Mouse (Mus musculus) cerebellum, adult 18-20 months (tissue): ENCODE measurements around the gene Olfr287.

Source experiments
- DNase-seq, 2 experiments: peaks; one replicate each; pipeline ENCODE4 v3.0.0; 2021

The Olfr287 gene

DNA sequence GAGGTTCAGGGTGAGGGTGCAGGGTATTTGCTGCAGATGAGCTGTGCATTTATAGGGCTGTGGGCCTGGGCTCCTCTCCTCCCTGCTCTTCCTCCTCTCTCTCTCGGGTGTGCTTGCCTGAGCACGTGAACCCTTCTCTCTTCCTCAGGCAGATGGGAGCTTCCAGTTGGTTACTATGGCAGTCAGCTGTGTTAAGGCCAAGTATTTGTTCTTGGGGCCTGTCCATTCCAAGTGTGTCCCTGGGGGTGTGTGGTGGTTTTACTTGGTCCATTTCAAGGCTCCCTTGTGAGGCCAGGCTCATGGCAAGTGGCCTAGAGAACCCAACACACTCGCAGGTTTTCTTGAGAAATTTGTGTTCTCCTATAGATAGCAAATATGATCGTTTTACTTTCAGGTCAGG, at the start of gene Olfr287, which contains the start of gene Gm44579:
Gene Olfr287 (minus strand): TSS at position 180 of the 400 bp plus-strand sequence.
Gene Gm44579 (minus strand): TSS at position 101 of the 400 bp plus-strand sequence.
- peak in 1 of 2 experiments; percentile 2 for DNase-seq

DNA sequence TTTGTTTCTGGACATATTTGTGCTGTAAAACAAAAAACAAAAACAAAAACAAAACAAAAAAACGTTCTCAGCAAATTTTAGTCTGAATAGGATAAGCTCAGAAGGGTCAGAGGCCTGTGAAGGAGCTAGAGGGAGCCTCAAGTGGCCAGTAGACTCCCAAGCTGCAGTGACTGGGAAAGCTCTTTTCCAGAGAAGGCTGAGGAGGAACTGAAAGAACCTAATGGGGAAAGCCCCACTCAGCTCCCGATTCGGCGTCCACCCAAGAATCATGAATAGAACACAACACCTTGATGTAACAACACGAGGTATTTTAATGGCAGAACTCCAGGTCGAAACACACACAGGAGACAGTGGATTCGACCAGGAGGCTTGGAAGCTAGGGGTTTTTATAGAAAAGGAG, 36.9 kb upstream of the Olfr287 start:
- DNase-seq, result no peak

DNA sequence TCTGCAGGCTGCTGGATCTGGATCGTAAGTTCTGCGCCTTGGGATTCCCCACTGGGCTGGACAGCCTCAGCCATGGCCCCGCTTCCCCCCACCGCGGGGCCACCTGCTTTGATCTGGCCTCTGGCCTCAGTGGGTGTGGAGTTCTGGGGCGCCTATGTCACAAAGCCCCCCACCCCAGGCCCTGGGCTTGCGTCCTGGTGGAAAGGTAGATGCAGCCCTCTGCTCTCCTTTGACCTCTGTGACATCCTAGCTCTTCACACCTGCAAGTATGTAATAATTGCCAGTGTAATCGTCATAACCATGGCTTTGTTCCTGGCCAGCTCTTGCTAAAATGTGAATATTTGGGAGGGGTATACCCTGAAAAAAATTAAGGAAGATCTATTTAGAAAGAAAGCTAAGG, 36.3 kb upstream of the Olfr287 start, which contains the start of gene H1fnt:
Gene H1fnt (minus strand): TSS at position 101 of the 400 bp plus-strand sequence.
- no peak for DNase-seq

DNA sequence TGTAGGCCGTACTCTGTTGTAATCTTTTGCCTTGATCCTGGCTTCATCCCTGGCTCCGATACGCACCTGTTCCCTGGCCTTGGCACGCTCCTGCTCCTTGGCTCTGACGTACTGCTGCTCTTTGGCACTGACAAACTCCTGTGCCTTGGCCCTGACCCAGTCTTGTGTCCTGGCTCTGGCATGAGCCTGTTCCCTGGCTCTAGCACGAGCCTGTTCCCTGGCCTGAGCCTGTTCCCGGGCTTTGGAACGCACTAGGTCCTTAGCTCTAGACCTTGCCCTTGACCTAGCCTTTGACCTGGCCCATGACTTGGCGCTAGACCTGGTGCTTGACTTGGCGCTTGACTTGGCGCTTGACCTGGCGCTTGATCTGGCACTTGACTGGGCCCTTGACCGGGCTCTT, 35.4 kb upstream of the Olfr287 start:
- DNase-seq, result peak; percentile 36 to 40

DNA sequence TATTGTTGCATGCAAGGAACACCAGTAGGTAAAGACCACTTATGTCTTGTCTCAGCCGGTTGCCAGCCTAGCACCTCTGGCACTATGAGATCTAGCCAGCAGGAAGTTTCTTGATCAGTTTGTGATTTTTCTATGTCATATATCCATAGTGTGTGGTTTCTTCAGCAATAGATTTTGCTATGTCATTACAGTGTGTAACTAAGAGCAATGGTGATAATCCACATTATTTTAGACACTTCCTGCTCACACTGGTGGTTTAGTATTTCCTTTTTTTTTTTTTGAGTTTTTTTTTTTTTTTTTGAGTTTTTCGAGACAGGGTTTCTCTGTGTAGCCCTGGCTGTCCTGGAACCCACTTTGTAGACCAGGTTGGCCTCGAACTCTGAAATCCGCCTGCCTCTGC, 14.6 kb upstream of the Olfr287 start:
- no peak for DNase-seq

DNA sequence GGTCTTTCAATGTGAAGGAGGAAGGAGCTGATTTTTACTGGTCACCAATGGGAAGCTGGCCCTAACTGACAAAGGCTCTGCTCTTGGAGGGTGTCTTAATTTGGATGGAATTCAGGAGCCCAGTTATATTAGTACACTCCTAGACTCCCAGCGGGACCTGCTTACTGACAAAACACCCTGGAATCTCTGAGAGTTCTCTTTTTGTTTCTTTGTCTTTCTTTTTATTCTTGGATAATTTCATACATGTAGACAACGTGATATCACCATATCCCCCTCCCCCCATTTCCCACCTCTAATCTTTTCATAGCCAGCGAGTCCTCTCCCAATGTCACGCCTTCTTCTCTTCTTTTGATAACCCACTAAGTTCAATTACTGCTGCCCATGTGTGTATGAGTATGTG, 13.5 kb upstream of the Olfr287 start, which contains the start of gene Olfr286:
Gene Olfr286 (minus strand): TSS at position 101 of the 400 bp plus-strand sequence.
- DNase-seq, result no peak

DNA sequence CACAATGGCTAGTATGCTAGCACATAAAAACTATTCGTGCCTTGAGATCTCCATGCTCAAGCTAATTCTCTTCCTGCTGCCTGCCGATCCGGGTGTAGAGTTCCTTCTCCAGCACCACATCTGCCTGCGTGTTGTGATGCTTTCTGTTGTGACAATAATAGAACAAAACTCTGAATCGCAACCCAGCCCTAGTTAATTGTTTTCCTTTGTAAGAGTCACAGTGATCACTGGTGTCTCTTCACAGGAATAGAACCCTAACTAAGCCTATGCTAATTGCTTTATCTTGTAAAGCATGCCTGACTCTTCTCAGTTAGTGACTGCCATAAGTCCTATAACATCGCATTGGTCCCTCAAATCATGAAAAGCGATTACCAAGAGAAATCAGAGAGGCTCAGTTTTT, 5.2 kb upstream of the Olfr287 start:
- no peak for DNase-seq

DNA sequence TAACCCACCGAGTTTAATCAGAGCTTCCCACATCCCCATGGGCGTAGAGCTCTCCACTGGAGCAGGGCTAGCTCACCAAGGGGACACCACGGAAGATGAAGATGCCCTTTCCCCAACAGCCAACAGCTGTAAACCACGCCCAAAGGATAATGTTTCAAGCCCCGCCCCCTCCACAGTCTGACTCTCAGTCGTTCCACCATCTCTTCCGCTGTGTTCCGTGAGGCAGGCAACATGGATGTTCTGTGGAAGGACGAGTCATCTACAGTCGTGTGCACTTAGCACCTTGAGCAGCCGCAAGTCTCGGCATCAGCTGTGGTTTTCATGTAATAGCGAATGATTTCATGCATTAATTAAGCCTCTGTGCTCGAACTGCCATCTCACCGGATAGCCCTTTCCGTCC, 4.8 kb upstream of the Olfr287 start:
- no peak for DNase-seq

DNA sequence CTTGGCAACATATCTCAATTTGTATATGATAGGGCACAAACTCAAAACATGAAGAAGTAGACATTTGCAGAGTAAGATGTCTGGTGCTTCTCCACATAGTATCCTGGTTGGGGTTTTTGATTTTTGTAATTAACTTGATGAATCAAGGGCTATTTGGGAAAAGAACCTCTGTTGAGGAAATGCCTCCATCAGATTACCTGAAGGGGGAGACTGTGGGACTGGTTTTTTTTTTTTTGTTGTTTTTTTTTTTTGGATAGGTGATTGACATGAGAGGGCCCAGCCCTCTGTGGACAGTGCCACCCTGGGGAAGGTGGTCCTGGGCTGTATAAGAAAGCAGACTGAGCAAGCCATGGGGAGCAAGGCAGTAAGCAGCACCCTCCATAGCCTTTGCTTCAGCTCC, 1.5 kb upstream of the Olfr287 start:
- DNase-seq, result no peak

DNA sequence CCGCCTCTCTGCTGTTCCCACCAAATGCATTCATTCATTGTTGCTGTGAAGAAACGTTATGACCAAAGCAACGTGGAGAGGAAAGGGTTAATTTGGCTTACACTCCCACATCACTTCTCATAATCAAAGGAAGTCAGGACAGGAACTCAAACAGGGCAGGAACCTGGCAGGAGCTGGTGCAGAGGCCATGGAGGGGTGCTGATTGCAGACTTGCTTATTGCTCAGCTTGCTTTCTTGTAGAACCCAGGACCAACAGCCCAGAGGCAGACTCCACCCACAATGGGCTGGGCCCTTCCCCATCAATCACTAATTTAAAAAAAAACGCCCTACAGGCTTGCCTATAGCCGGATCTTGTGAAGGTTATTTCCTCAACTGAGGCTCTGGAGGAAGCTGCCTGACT, 6.7 kb downstream of the Olfr287 start:
- DNase-seq, result no peak

DNA sequence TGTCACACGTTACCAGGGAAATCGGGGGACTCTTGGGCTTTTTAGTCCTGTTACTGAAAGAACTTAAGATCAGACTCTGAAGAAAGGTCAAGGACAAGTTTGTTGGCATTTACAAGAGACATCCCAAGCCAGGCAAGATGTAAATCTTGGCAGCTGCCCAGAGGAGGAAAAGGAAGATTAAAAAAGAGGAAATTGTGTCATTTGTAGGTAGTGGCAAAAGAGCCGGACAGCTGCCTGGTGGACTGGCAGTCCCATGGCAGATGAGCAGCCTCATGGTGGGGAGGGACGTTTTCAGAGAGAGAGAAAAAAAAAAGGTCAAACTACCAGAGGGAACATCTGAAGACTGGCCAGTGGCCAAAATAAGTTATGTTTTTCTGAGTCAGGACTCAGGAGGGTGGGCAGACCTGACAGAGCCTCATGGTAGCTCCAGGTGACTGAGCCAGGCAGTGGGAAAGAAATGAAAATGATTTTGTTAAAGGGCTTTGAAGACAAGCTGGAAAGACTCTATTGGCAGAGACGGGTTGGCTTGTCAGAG, 7.5 kb downstream of the Olfr287 start:
- DNase-seq, result no peak

DNA sequence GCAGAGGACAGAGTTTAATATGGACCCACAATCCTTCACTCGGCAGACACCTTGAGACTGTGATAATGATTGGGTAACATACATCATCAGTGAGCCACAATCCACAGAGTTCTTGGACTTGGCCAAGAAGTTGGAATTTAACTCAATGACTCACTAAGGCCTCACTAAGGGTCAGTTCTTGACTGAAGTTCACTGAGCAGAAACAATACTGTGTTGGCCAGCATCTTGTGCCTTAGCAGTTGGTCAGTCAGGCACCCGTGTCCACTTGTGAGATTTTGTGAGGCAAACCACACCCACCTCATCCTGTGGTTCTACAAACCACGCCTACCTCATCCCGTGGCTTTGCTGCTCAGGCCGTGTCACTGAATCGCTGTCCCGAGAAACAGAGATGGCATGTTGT, 11.2 kb downstream of the Olfr287 start:
- DNase-seq, result no peak

DNA sequence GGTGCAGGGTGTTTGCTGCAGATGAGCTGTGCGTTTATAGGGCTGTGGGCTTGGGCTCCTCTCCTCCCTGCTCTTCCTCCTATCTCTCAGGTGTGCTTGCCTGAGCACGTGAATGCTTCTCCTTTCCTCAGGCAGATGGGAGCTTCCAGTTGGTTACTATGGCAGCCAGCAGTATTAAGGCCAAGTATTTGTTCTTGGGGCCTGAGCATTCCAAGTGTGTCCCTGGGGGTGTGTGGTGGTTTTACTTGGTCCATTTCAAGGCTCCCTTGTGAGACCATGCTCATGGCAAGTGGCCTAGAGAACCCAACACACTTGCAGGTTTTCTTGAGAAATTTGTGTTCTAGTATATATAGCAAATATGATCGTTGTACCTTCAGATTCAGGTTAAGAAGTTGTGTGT, 25.4 kb downstream of the Olfr287 start, which contains the start of gene Olfr288:
Gene Olfr288 (minus strand): TSS at position 101 of the 400 bp plus-strand sequence.
- DNase-seq, result no peak

DNA sequence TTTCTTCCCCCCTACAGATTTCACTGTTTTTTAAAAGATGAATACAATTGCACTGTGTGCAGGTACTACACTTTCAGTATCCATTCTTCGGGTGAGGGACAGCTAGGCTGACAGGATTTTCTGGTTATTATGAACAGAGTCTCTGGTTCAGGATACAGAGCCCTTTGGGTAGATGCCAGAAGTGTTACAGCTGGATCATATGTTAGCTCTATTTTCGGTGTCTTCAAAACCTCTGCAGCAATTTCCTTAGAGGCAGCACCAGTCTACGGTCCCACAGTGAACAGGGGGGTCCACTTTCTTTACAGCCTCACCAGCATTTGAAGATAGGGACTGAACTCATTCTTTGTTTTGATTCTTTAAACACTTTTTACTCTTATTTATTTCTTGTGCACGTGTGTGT, 36.4 kb downstream of the Olfr287 start:
- DNase-seq, result no peak

DNA sequence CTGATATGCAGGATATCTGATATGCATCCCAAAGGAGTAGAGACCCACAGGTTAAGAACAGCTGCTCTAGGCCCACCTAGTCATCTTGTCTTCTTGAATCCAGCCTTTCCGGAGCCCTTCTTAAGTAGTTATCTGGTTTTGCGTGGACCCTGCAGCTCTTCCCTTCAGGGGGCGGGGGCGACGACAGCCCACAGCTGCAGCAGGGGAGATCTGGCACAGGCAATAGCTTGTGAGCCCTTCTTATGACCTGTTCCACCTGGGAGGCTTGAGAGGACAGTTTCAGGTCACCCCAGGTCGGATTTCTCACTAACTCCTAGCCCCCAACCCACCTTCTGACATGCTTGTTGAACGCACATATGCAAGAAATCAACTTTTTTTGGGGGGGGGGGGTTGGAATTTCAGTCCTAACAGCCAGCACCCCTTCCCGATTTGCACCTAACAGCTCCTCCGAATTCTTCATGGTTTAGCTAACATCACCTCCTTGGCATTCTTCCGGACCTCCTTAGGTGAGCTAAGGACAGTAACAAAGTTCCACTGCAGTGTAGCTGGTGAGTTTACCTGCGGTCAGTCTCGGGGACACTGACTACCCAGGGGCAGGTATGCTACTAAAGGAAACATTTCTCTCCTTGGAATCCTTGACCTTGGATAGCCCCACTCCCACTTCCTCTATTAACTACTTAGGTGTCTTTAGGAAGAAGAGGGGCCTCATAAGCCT, 38.8 kb downstream of the Olfr287 start:
- DNase-seq, result peak; percentile 26 to 39

DNA sequence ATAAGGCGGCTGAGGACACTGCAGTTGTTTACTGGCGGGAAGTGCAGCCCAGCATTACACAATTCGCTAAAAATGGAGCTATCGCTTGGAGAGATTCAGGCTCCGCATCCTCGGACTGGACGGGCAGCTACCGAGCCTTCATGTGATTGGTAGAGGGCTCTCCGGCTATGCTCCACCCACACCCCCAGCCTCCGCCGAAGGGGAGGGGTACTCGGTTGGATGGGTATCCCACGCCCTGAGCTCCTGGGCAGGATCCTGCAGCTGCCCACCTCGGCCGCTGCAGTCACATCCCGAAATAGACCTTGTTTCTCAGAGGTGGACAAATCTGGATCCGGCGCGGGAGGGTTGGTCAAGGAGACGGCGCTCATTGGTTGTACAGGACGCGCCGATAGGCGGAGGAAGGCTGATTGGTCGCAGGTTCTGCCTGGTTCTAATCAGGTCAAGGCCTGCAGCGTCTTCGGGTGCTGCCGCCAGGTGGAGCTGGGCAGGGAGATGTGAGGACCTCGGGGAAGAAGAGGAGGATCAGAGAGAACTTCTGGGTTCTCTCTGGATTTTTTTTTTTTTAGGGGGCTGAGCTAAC, 39.6 kb downstream of the Olfr287 start:
- DNase-seq, result peak; percentile 95 to 99

DNA sequence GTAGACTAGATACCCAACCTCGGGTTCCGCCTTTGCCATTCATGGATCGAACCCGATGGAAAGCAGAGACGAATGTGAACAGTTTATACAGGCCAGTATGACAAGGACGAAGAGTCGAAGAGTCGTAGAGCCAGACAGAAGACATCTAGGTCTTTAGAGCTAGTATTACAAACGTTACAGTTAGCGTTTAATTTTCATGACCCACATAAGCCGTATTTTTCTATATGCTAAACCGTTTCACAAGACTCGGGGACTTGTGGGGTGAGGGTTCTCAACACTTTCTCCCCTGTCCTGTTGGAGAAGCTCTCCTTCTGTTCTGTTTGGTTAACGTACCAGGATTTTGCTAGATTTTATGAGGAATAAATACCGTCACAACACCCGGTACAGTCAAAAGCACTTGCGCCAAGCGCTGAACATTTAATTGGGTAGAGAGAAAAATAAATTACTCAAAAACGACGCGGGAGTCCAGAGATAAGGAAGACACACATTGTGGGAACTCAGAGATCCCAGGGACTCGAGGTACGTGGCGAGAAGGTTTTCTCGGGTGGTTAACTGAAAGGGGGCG, 40.2 kb downstream of the Olfr287 start:
- DNase-seq, result peak; percentile 22 to 38

DNA sequence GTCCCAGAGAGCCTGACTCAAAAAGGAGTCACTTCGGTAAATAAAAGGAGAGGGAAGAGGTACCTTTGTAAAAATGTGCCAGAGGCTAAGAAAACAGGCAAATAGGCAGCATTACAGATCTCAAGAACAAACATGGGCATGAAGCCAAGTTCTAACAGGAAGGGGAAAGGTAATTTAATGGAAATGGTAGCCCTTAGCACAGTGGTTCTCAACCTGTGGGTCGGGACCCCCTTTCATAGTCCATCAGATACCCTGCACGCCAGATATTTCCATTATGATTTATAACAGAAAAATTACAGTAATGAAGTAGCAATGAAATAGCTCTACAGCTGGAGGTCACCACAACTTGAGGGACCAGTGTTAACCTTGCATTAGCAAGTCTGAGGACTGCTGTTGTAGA, 43.5 kb downstream of the Olfr287 start:
- DNase-seq, result no peak

DNA sequence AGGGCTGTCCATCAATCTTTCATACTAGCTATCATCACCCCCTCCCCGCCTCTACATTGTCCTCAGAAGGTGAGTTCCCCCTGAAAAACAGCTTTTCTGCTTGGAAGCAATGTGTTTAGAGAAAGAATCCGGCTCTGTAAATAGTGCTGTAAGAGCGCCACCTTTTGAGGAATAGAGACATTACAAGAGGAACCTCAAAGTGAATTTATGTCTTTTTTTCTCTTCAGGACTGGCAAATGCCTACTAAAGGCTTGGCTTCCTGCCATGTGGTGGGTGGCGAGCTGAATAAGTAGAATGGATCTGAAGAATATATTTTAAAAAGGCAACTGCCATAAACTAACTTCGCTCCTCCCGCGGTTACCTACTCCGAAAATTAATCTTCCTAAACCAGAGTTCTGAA, 47.0 kb downstream of the Olfr287 start:
- DNase-seq, result peak; percentile 55

DNA sequence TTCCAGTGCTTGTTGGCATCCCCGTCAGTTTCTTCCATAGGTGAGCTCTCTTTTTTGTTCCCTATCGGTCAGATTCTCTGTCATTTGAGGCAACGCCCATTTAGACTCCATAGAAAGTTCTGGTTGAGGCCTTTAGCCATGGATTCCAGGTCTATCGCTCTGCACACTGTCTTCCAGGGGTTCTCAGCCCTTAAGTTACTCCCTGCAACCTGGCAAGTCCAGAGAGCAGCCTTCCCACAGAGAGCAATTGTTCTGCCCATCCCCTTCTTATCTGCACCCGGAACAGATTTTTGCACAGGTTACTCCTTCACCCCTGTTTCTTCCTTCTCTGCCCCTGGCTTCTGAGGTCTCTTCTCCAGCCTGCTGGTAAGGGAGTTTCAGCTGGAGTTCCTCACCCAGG, 48.7 kb downstream of the Olfr287 start:
- DNase-seq, result no peak

DNA sequence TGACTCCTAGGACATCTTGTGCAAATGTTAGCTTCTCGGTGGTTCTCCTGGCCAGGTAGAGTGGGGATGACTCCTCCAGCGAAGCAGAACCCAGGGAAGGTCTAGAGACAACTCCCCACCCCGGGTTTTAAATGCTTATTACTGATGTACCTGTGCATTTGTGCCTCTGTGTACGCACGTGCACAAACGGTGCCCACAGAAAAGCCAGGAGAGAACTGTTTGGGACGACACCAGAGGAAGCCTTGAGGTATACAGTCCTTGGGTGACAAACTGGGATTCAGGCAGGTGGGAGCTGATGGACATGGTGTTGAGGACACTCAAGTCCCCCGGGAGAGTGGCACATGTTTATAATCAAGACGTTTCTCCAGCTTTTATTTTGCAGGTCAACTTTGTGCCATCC, 49.9 kb downstream of the Olfr287 start:
- DNase-seq, result no peak

DNA sequence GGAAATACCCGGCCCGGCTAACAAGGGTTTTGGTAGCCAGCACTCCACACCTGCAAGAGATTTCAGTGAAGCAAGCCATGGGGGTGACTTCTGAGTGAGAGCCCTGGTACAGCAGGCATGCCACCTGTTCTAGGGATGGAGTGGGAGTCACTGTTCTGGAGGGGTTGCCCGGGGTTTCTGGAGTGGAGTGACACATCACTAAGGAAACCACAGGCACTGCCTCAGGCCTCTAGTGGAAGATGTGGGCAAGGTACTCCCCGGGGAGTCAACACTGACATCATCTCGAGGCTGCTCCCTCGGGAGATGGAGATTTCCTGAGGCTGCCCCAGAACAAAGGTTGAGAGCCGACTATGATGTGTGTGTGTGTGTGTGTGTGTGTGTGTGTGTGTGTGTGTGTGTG, 50.5 kb downstream of the Olfr287 start:
- no peak for DNase-seq

DNA sequence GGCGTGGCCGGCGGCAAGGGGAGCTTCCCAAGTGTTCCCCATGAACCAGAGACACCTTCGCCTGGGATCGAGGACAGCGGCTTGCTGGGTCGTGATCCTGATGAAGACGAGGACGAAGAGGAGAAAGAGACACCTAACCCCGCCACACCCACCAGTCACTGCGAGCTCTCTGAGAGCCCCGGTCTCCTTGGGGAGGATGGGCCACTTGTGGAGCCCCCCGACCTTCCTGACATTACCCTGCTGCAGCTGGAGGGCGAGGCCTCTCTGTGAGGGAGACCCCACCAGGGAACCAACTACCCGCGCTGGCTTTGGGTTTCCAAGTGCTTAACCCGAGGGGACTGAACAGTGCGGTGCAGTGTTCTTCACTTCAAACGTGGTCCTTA, 52.2 kb downstream of the Olfr287 start:
- DNase-seq, result no peak
